8 mouse cellular contexts compared by ENCODE assay signal in the genomic region with DNA sequence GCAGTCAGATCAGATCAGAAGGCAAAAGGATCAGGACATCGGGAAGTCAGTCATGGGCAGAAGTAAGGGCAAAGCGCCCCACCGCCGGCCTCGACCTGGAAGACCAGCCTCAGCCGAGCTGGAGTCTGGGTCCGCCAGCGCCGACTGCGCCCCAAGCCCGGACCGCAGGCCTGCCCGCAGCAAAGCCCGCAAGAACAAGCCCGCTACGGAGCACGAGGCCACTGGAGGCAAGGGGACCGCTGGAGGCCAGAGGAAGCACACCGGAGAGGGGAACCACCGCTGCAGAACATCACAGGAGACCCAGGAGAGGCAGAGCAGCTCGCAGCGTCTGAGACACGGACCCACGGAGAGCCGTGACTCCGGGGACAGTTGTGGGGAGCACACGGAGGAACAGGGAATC. TPM values are rescaled to one million over a fixed set of nuclear protein-coding genes. Genes with fewer than 3 reads are reported as not detected.
DNase-seq lines count a peak whose midpoint lies in the region; ATAC-seq and TF ChIP-seq lines count a peak whose summit lies in the region.

Gene Myo15b (plus strand): TSS at position 53 of the 400 bp plus-strand sequence.

- H3K36me3 ChIP-seq in heart, embryonic 12.5 days: peaks cover 31% of the 10 kb centered on the region
- H3K36me3 ChIP-seq in ES-E14 (ENCODE audit: control insufficient read depth, insufficient read depth, low read length, poor library complexity, severe bottlenecking): peaks cover 15% of the 10 kb centered on the region
- H3K36me3 ChIP-seq in hindbrain, embryonic 12.5 days: no peaks in the 10 kb centered on the region
- no peaks in the 10 kb centered on the region for H3K36me3 ChIP-seq in midbrain, embryonic 12.5 days

- H3K4me1 ChIP-seq in heart, embryonic 12.5 days (replicated peaks): peaks cover 16% of the 10 kb centered on the region
- no peaks in the 10 kb centered on the region for H3K4me1 ChIP-seq in ES-E14 (ENCODE audit: control insufficient read depth in 2 of 2, insufficient read depth in 2 of 2, low read length in 2 of 2, poor library complexity in 1 of 2)
- H3K4me1 ChIP-seq in hindbrain, embryonic 12.5 days: peaks cover 20% of the 10 kb centered on the region
- peaks cover 8% of the 10 kb centered on the region for H3K4me1 ChIP-seq in midbrain, embryonic 12.5 days

- H3K27me3 ChIP-seq in heart, embryonic 12.5 days (replicated peaks): peaks cover 61% of the 10 kb centered on the region
- peaks cover 70% of the 10 kb centered on the region for H3K27me3 ChIP-seq in hindbrain, embryonic 12.5 days
- H3K27me3 ChIP-seq in midbrain, embryonic 12.5 days: peaks cover 73% of the 10 kb centered on the region

- TF ChIP-seq CTCF in left cerebral cortex, adult 2 months (IDR thresholded peaks at IDR 0.05): no peak

- WGBS in heart, embryonic 12.5 days: 12% methylated on average over 27 of the region's 27 CpGs
- 8% methylated on average over 27 of the region's 27 CpGs for WGBS in hindbrain, embryonic 12.5 days
- WGBS in midbrain, embryonic 12.5 days: 11% methylated on average over 27 of the region's 27 CpGs

- H3K4me3 ChIP-seq in heart, embryonic 12.5 days: peak within 1 kb of the TSS; percentile 47
- peak within 1 kb of the TSS; percentile 63 to 66 for H3K4me3 ChIP-seq in ES-E14 (ENCODE audit: insufficient read depth in 1 of 2, low read depth in 1 of 2, low read length in 2 of 2, poor library complexity in 1 of 2, severe bottlenecking in 1 of 2)
- peak within 1 kb of the TSS; percentile 37 for H3K4me3 ChIP-seq in hindbrain, embryonic 12.5 days
- H3K4me3 ChIP-seq in midbrain, embryonic 12.5 days: peak within 1 kb of the TSS; percentile 31
- H3K4me3 ChIP-seq in left cerebral cortex, adult 2 months: no peak within 1 kb of the TSS

- peak within 1 kb of the TSS; percentile 57 for H3K9ac ChIP-seq in heart, embryonic 12.5 days
- H3K9ac ChIP-seq in ES-E14 (ENCODE audit: insufficient read depth, low read depth, low read length, poor library complexity, severe bottlenecking): peak within 1 kb of the TSS; percentile 31
- H3K9ac ChIP-seq in hindbrain, embryonic 12.5 days: peak within 1 kb of the TSS; percentile 53
- H3K9ac ChIP-seq in midbrain, embryonic 12.5 days (replicated peaks): 0 out of 2 replicates have a peak within 1 kb of the TSS, but pooled peaks have one; percentile 39

- H3K4me2 ChIP-seq in heart, embryonic 12.5 days: peak within 1 kb of the TSS; percentile 73
- peak within 1 kb of the TSS; percentile 51 for H3K4me2 ChIP-seq in hindbrain, embryonic 12.5 days (replicated peaks)
- H3K4me2 ChIP-seq in midbrain, embryonic 12.5 days (replicated peaks): peak within 1 kb of the TSS; percentile 48

- DNase-seq in heart, adult 18-20 months: no peak
- DNase-seq in ES-E14 (ENCODE audit: low read depth, low spot score): no peak
- DNase-seq in left cerebral cortex, adult 2 months (ENCODE audit: extremely low spot score in 1 of 2, low spot score in 2 of 2): no peak
- DNase-seq in layer of hippocampus, adult 9-10 months (ENCODE audit: low spot score): no peak
- DNase-seq in layer of hippocampus, adult 8-10 months (ENCODE audit: low spot score in 2 of 2): no peak

- H3K9me3 ChIP-seq in heart, embryonic 12.5 days (replicated peaks): peaks cover 6% of the 10 kb centered on the region
- no peaks in the 10 kb centered on the region for H3K9me3 ChIP-seq in ES-E14 (ENCODE audit: control insufficient read depth, insufficient read depth, low read depth, low read length)
- H3K9me3 ChIP-seq in hindbrain, embryonic 12.5 days (replicated peaks): no peaks in the 10 kb centered on the region
- H3K9me3 ChIP-seq in midbrain, embryonic 12.5 days: no peaks in the 10 kb centered on the region

- intact Hi-C loops in left cerebral cortex, adult 2 months (cut with DNase I): no loop called here

- H3K27ac ChIP-seq in heart, embryonic 12.5 days (ENCODE audit: poor library complexity, severe bottlenecking): no peak within 1 kb of the TSS
- H3K27ac ChIP-seq in ES-E14 (ENCODE audit: insufficient read depth, low read depth, low read length, poor library complexity, severe bottlenecking): no peak within 1 kb of the TSS
- H3K27ac ChIP-seq in hindbrain, embryonic 12.5 days: no peak within 1 kb of the TSS
- H3K27ac ChIP-seq in midbrain, embryonic 12.5 days (replicated peaks): no peak within 1 kb of the TSS
- H3K27ac ChIP-seq in left cerebral cortex, adult 2 months: no peak within 1 kb of the TSS

- in situ Hi-C loops in ES-E14 (cut with MboI; ENCODE audit: low sequenced_read_pairs in 2 of 2, unreplicated experiment in 2 of 2): no loop called here

- no peak for ATAC-seq in heart, embryonic 12.5 days (ENCODE audit: insufficient number of reproducible peaks, low FRiP score)
- ATAC-seq in hindbrain, embryonic 12.5 days (ENCODE audit: low FRiP score): no peak
- ATAC-seq in midbrain, embryonic 12.5 days (ENCODE audit: low FRiP score, low read depth): no peak

TF ChIP-seq in ES-E14, 5 proteins besides CTCF, POLR2A, EP300 and RAD21:
- TF ChIP-seq ZNF384 (IDR thresholded peaks at IDR 0.05; ENCODE audit: low read depth, low read length) (no peak), MAFK (IDR thresholded peaks at IDR 0.05; ENCODE audit: insufficient read depth, low read depth, low read length) (no peak), ZC3H11A (IDR thresholded peaks at IDR 0.05; ENCODE audit: borderline replicate concordance, low read depth, low read length) (no peak), HCFC1 (IDR thresholded peaks at IDR 0.05; ENCODE audit: borderline replicate concordance, insufficient read depth, low read length) (no peak), CHD2 (IDR thresholded peaks at IDR 0.05; ENCODE audit: low read depth, low read length) (no peak)

RNA-seq across cellular contexts. Expression of gene Myo15b, which starts in this region (rescaled TPM):
- 0.17 and 0.37 TPM in 2 replicates for polyA plus RNA-seq in heart, embryonic 12.5 days (2016; fragmentation: Nextera tagmentation; extraction: Ambion mirVana)
- total RNA-seq in heart, adult 18-20 months (2021): not detected
- total RNA-seq in ES-E14 (2012; rRNA removed): 4.6 and 7.7 TPM in 2 replicates
- polyA plus RNA-seq in hindbrain, embryonic 12.5 days (2016; fragmentation: Nextera tagmentation; extraction: Ambion mirVana): 0.05 and 0.12 TPM in 2 replicates
- 0.13 and 0.37 TPM in 2 replicates for polyA plus RNA-seq in midbrain, embryonic 12.5 days (2016; fragmentation: Nextera tagmentation; extraction: Ambion mirVana)
- total RNA-seq in left cerebral cortex, adult 2 months (2021): under 1 TPM; 0.36 to 0.79 TPM
- 1 to 10 TPM in 1 of 4 experiments, under 1 TPM in 3; 0.11 to 1.2 (median 0.56) TPM for total RNA-seq in layer of hippocampus, adult 8-10 months (2022)
